Mouse (Mus musculus): ENCODE measurements around the gene Ric1.

DNA sequence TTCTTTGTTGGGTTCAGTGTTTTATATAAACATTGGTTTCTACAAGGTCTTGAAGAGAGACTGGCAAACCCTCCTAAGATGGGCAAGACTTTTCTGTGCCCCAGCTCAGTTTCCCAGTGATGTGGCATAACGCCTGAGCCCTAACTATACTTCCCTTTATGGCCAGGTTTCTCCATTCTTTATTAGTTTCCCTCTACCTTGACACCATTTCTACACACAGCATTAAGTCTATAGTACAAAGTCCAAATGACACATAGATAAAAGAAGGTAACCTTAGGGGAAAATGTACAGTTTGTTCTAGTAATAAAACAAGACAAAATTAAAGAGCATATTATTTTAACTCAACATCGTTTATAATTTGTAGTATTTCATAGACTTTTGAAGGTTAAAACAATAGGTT, 60.4 kb downstream of the Ric1 start:
- TF ChIP-seq POLR2AphosphoS2 (IDR thresholded peaks at IDR 0.05; ENCODE audit: low read length) (no peak), SMC3 (IDR thresholded peaks at IDR 0.05; ENCODE audit: low read depth, low read length) (no peak), POLR2A (IDR thresholded peaks at IDR 0.05; ENCODE audit: control insufficient read depth in 1 of 2, insufficient read depth in 1 of 2, low read depth in 1 of 2, low read length in 2 of 2, poor library complexity in 1 of 2) (no peak)

All from MEL (cell line).